Mouse (Mus musculus) stomach, embryonic 14.5 days (tissue): ENCODE measurements at regions not wholly inside any gene's neighbourhood (a gene's known extent, or its start where the extent isn't known, plus 50 kb on each side); places are given as distances from the start of the nearest gene placed in this dataset.

Source experiments
- ATAC-seq: fragments of 200-750 bp; cut with Nextera tagmentation; 2 replicates; pipeline ENCODE4 v1.8.0; 2017; ENCODE audit warnings: low read depth, moderate TSS enrichment; ENCODE audit not compliant: insufficient number of reproducible peaks, insufficient read depth, low FRiP score
- H3K27ac ChIP-seq: fragments of 300-500 bp; sonication (generic); 2 replicates; pipeline ENCODE4 v1.5.1; 2014; ENCODE audit warnings: mild to moderate bottlenecking, low read length, moderate library complexity, mixed read lengths
- H3K27me3 ChIP-seq: fragments of 300-500 bp; sonication (generic); 2 replicates; pipeline ENCODE4 v1.6.1; 2014; ENCODE audit warnings: low read length, control low read depth, mixed read lengths; ENCODE audit not compliant: control insufficient read depth, insufficient read depth
- H3K36me3 ChIP-seq: fragments of 300-500 bp; sonication (generic); 2 replicates; pipeline ENCODE4 v1.6.1; 2014; ENCODE audit warnings: mild to moderate bottlenecking, control low read depth, low read length, moderate library complexity, mixed read lengths; ENCODE audit not compliant: control insufficient read depth, insufficient read depth
- H3K4me1 ChIP-seq: fragments of 300-500 bp; sonication (generic); 2 replicates; pipeline ENCODE4 v1.6.1; 2014; ENCODE audit warnings: low read length, control low read depth, mixed read lengths; ENCODE audit not compliant: control insufficient read depth, insufficient read depth
- H3K4me2 ChIP-seq: fragments of 300-500 bp; sonication (generic); replicated peaks from 2 replicates; pipeline ENCODE4 v1.6.1; 2014; ENCODE audit warnings: low read depth, low read length, control low read depth
- H3K4me3 ChIP-seq: fragments of 300-500 bp; sonication (generic); 2 replicates; pipeline ENCODE4 v1.5.1; 2014; ENCODE audit warnings: low read depth, low read length, control low read depth
- H3K9ac ChIP-seq: fragments of 300-500 bp; sonication (generic); replicated peaks from 2 replicates; pipeline ENCODE4 v1.6.1; 2014; ENCODE audit warnings: low read depth, mild to moderate bottlenecking, control low read depth, low read length, moderate library complexity, mixed read lengths
- H3K9me3 ChIP-seq: fragments of 300-500 bp; sonication (generic); 2 replicates; pipeline ENCODE4 v1.6.1; 2016; ENCODE audit warnings: low read depth, low read length, control low read depth; ENCODE audit not compliant: control insufficient read depth
- WGBS: fragments of 180-500 bp; shearing (Covaris S2); extraction: QIAGEN DNeasy Blood & Tissue Kit; methylation state at CpG from one replicate; pipeline ENCODE4 v1.1.7; 2014; 5-methylcytosine and 5-hydroxymethylcytosine counted together

DNA sequence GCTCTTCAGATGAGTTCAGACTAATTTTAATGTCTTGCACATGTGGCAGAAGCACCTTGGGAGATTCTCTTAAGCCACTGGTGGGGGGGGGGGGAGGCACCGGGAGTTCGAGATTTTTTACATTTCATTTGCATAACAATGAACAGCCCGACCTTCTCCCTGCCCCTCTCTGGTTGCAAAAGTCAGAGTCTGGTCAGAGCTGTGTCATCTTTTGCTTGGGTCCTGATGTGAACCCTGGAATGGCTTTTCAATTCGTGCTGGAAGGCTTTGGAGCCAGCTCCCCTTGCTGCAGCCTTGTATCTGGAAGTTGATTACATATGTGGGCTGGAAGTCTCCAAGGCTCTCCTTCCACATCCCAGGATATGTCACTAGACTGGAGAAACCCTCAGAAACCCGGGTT is 365.7 kb upstream of the Tbx3 start:
- Histone ChIP-seq H3K9ac (no peak overlapping the region), H3K9me3 (no peaks in the 10 kb centered on the region), H3K4me3 (no peak overlapping the region), H3K4me1 (0 out of 2 replicates have a peak, but pooled peaks cover 4% of the 10 kb centered on the region), H3K27me3 (no peaks in the 10 kb centered on the region), H3K36me3 (no peaks in the 10 kb centered on the region), H3K27ac (no peak overlapping the region), H3K4me2 (no peak overlapping the region)
- 22% methylated on average over 5 of the region's 5 CpGs for WGBS
- no peak for ATAC-seq

DNA sequence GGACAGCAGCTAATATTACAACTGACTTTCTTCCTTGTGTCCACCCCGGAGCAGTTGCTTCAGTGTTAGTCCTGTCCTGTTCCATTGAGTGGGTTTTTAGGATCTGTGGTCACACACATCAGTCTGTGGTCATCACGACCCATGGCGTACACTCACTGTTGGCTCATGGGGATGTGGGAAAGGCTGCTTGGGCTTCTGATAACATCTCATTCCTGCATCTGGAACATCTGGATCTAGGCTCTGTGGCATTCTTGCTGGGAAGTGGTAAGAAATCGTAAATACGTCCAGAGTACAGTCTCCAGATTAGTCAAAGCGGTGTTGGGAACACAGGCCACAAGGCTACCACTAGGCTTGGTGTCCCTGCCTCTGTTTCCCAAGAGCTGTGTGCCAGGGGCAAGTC is 362.7 kb upstream of the Tbx3 start:
- H3K4me3 ChIP-seq = no peak overlapping the region
- 88% methylated on average over 6 of the region's 6 CpGs for WGBS
- H3K27me3 ChIP-seq = no peaks in the 10 kb centered on the region
- no peak for ATAC-seq
- H3K9me3 ChIP-seq = no peaks in the 10 kb centered on the region
- no peak overlapping the region for H3K27ac ChIP-seq
- peaks cover 3% of the 10 kb centered on the region; the same call in 1 of the 2 replicates for H3K4me1 ChIP-seq
- H3K9ac ChIP-seq = no peak overlapping the region
- no peak overlapping the region for H3K4me2 ChIP-seq
- no peaks in the 10 kb centered on the region for H3K36me3 ChIP-seq

DNA sequence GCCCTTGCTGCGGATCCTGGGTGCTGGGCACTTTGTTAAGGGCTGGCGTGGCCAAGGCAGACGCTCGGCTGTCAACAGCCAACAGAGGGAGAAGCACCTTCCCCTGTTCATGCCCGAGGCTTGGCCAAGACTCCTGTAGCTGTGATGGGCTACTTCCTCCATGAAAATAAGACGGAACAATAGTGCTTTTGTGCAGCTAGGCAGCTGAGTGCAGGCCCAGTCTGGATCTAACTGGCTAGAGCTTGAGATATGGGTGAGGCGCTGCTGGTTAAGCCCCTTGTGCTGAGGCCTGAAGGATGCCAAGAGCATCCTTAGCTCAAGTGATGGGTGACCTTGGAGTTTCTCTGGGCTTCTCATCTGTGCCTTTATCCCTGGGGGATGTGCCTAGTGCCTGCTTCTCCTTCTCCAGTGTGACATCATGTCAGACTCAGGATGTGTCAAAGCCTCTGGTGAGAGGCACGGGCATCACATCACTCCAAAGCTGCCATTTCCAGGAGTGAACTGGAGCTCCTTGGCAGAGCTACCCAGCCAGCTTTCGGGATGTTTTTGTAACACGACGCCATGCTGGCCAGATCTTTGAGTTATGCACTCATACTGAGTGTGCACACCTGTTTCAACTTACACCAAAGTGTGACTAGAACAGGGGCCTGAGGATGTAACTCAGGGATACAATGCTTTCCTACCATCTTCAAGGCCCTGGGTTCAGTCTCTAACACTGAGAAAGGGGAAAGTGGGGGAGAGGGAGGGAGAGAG is 360.1 kb upstream of the Tbx3 start:
- Histone ChIP-seq H3K4me3 (no peak overlapping the region), H3K4me2 (no peak overlapping the region), H3K9ac (no peak overlapping the region), H3K36me3 (no peaks in the 10 kb centered on the region), H3K9me3 (no peaks in the 10 kb centered on the region), H3K4me1 (peaks cover 9% of the 10 kb centered on the region), H3K27me3 (no peaks in the 10 kb centered on the region), H3K27ac (no peak overlapping the region; the same call in 1 of the 2 replicates)
- no peak for ATAC-seq
- WGBS = 61% methylated on average over 11 of the region's 11 CpGs

GRCm38 (mm10) chr5:119312808-119313207 is 357.7 kb upstream of the Tbx3 start:
- Histone ChIP-seq H3K4me2 (no peak overlapping the region), H3K4me3 (no peak overlapping the region), H3K27me3 (no peaks in the 10 kb centered on the region), H3K9me3 (no peaks in the 10 kb centered on the region), H3K27ac (peak overlapping the region; percentile 63), H3K9ac (no peak overlapping the region), H3K36me3 (no peaks in the 10 kb centered on the region), H3K4me1 (peaks cover 9% of the 10 kb centered on the region)
- WGBS = 43% methylated on average over 14 of the region's 14 CpGs
- ATAC-seq = no peak

GRCm38 (mm10) chr5:119315149-119315548 is 355.3 kb upstream of the Tbx3 start:
- no peaks in the 10 kb centered on the region for H3K27me3 ChIP-seq
- no peak for ATAC-seq
- 85% methylated on average over 7 of the region's 7 CpGs for WGBS

GRCm38 (mm10) chr5:119317617-119318016 is 352.9 kb upstream of the Tbx3 start:
- no peak for ATAC-seq
- Histone ChIP-seq H3K4me3 (no peak overlapping the region), H3K9me3 (no peaks in the 10 kb centered on the region), H3K27me3 (no peaks in the 10 kb centered on the region), H3K9ac (no peak overlapping the region), H3K4me2 (no peak overlapping the region), H3K36me3 (no peaks in the 10 kb centered on the region), H3K4me1 (peaks cover 7% of the 10 kb centered on the region), H3K27ac (no peak overlapping the region)
- WGBS = 39% methylated on average over 11 of the region's 11 CpGs

More at GRCm38 (mm10) chr5:119315149-119315548, 355.3 kb upstream of the Tbx3 start:
- H3K9ac ChIP-seq = no peak overlapping the region
- H3K4me2 ChIP-seq = no peak overlapping the region
- no peak overlapping the region for H3K27ac ChIP-seq
- no peaks in the 10 kb centered on the region for H3K9me3 ChIP-seq
- no peak overlapping the region for H3K4me3 ChIP-seq
- H3K36me3 ChIP-seq = no peaks in the 10 kb centered on the region
- H3K4me1 ChIP-seq = peaks cover 9% of the 10 kb centered on the region

GRCm38 (mm10) chr5:119321368-119322144 is 348.9 kb upstream of the Tbx3 start:
- 81% methylated on average over 10 of the region's 10 CpGs for WGBS

GRCm38 (mm10) chr5:119322411-119322810 is 348.1 kb upstream of the Tbx3 start:
- ATAC-seq = no peak
- no peak overlapping the region for H3K4me3 ChIP-seq
- no peak overlapping the region for H3K4me2 ChIP-seq
- no peaks in the 10 kb centered on the region for H3K4me1 ChIP-seq
- H3K27me3 ChIP-seq = no peaks in the 10 kb centered on the region
- H3K36me3 ChIP-seq = no peaks in the 10 kb centered on the region
- H3K9me3 ChIP-seq = no peaks in the 10 kb centered on the region
- WGBS = 74% methylated on average over 13 of the region's 13 CpGs
- no peak overlapping the region for H3K27ac ChIP-seq
- H3K9ac ChIP-seq = no peak overlapping the region

More at GRCm38 (mm10) chr5:119321368-119322144, 348.9 kb upstream of the Tbx3 start:
- no peak overlapping the region for H3K9ac ChIP-seq
- H3K9me3 ChIP-seq = no peaks in the 10 kb centered on the region
- ATAC-seq = no peak
- H3K4me1 ChIP-seq = no peaks in the 10 kb centered on the region
- no peaks in the 10 kb centered on the region for H3K27me3 ChIP-seq
- H3K27ac ChIP-seq = no peak overlapping the region
- H3K4me3 ChIP-seq = no peak overlapping the region
- no peak overlapping the region for H3K4me2 ChIP-seq
- no peaks in the 10 kb centered on the region for H3K36me3 ChIP-seq
